Mouse (Mus musculus): Measurements from ENCODE around the gene Nfia. TPM values are rescaled to one million over a fixed set of nuclear protein-coding genes. Genes with fewer than 3 reads are reported as not detected.

The Nfia gene
- polyA plus RNA-seq, 1 experiment = 8.1 TPM

DNA sequence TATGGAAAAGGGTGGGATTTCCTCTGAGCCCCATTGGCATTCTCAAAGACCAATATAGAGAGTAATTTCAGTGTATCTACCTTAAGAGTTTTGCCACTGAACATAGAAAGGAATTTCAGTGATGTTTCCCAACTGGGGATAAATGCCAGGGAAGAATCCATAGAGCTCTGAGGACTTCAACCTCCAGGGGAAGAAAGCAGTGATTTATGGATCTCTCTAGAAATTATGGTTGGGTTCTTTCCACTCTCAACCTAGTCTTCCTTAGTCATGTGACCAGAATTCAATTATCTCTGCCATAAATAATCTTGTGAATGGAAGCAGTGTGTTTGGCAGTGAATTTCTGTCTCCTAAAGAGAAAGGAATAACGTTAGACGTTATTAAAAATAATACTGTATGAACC is 85.0 kb downstream of the Nfia start:
- no peak overlapping the region for H3K27ac ChIP-seq (ENCODE audit: insufficient read depth, low read depth, low read length)
- peaks cover 17% of the 10 kb centered on the region for H3K4me1 ChIP-seq (ENCODE audit: control insufficient read depth, insufficient read depth, low read length)
- H3K4me3 ChIP-seq (ENCODE audit: insufficient read depth, low read length) = no peak overlapping the region
- no peak for TF ChIP-seq CTCF (IDR thresholded peaks at IDR 0.05; ENCODE audit: low read depth, low read length)
- TF ChIP-seq POLR2A (IDR thresholded peaks at IDR 0.05; ENCODE audit: borderline replicate concordance, low read depth, low read length) = no peak

- no peak for TF ChIP-seq CTCF (IDR thresholded peaks at IDR 0.05; ENCODE audit: low read depth, low read length)
- no peak for TF ChIP-seq POLR2A (IDR thresholded peaks at IDR 0.05; ENCODE audit: borderline replicate concordance, low read depth, low read length)
- H3K4me3 ChIP-seq (ENCODE audit: insufficient read depth, low read length) = no peak overlapping the region
- H3K4me1 ChIP-seq (ENCODE audit: control insufficient read depth, insufficient read depth, low read length) = peaks cover 17% of the 10 kb centered on the region
- H3K27ac ChIP-seq (ENCODE audit: insufficient read depth, low read depth, low read length) = no peak overlapping the region
Observed at GRCm38 (mm10) chr4:97859431-97859830, 86.9 kb downstream of the Nfia start.

DNA sequence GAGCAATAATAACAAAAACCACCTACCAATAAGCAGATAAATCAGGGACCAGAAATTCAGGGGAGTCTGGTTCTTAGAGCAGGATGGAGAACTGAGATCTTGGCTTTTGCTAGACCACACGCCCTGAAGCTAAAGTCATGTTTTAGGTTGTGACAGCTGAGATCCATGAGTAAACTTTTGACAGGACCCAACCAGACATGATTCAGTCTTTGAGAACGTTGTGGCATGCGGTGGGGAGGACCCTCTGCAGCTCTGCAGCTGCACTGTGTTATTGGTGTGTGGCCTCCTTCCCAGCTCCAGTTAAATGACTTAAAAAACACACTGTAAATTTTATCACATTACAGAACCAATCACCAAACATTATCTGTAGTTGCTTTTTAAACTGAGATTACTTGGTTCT is 87.8 kb downstream of the Nfia start:
- Histone ChIP-seq H3K4me3 (ENCODE audit: insufficient read depth, low read length) (no peak overlapping the region), H3K4me1 (ENCODE audit: control insufficient read depth, insufficient read depth, low read length) (peaks cover 17% of the 10 kb centered on the region), H3K27ac (ENCODE audit: insufficient read depth, low read depth, low read length) (no peak overlapping the region)
- no peak for TF ChIP-seq POLR2A (IDR thresholded peaks at IDR 0.05; ENCODE audit: borderline replicate concordance, low read depth, low read length)
- no peak for TF ChIP-seq CTCF (IDR thresholded peaks at IDR 0.05; ENCODE audit: low read depth, low read length)

- TF ChIP-seq POLR2A (IDR thresholded peaks at IDR 0.05; ENCODE audit: borderline replicate concordance, low read depth, low read length) (no peak), CTCF (IDR thresholded peaks at IDR 0.05; ENCODE audit: low read depth, low read length) (no peak)
- Histone ChIP-seq H3K27ac (ENCODE audit: insufficient read depth, low read depth, low read length) (no peak overlapping the region), H3K4me1 (ENCODE audit: control insufficient read depth, insufficient read depth, low read length) (peaks cover 17% of the 10 kb centered on the region), H3K4me3 (ENCODE audit: insufficient read depth, low read length) (no peak overlapping the region)
Observed at GRCm38 (mm10) chr4:97860791-97861344, 88.3 kb downstream of the Nfia start.

DNA sequence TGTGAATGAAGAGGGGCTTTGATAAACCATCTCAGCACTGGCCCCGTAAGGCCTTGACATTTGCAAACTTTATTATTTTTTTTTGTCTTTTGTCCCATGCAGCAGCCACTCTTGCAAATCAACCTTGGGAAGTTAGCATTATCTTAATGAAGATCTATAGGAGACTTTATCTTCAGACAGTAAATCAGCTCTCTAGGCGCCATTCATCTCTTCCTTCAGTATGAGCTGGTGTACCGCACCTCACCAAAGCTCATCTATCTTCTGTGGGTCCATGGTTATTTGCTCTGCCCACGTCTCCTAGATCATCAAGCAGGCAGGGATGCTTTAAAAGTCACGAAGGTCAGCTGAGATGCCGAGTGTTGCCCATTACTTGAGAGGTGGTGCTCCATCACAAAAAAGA is 89.8 kb downstream of the Nfia start:
- H3K27ac ChIP-seq (ENCODE audit: insufficient read depth, low read depth, low read length) = no peak overlapping the region
- H3K4me3 ChIP-seq (ENCODE audit: insufficient read depth, low read length) = no peak overlapping the region
- H3K4me1 ChIP-seq (ENCODE audit: control insufficient read depth, insufficient read depth, low read length) = peaks cover 17% of the 10 kb centered on the region
- TF ChIP-seq CTCF (IDR thresholded peaks at IDR 0.05; ENCODE audit: low read depth, low read length) (no peak), POLR2A (IDR thresholded peaks at IDR 0.05; ENCODE audit: borderline replicate concordance, low read depth, low read length) (no peak)

DNA sequence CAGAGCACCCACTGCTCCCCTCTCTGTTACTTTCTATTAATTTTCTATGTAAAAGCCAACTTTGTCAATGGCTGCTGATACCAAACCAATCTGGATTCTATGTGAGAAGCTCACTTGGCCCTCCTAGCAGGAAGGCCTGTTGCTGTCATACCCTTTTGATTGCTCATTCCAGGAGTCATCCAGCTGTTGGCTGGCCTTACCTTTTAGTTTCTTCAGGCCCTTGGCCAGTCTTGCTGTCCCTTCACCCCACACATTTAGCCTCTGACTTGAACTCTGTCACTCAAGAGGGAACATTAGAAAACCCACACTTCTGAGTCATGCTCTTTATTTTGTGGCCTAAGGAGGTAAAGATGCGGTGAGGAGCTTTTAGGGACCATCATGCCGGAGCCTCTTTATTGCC is 91.7 kb downstream of the Nfia start:
- Histone ChIP-seq H3K4me1 (ENCODE audit: control insufficient read depth, insufficient read depth, low read length) (peaks cover 11% of the 10 kb centered on the region), H3K27ac (ENCODE audit: insufficient read depth, low read depth, low read length) (no peak overlapping the region), H3K4me3 (ENCODE audit: insufficient read depth, low read length) (no peak overlapping the region)
- TF ChIP-seq CTCF (IDR thresholded peaks at IDR 0.05; ENCODE audit: low read depth, low read length) (no peak), POLR2A (IDR thresholded peaks at IDR 0.05; ENCODE audit: borderline replicate concordance, low read depth, low read length) (no peak)

DNA sequence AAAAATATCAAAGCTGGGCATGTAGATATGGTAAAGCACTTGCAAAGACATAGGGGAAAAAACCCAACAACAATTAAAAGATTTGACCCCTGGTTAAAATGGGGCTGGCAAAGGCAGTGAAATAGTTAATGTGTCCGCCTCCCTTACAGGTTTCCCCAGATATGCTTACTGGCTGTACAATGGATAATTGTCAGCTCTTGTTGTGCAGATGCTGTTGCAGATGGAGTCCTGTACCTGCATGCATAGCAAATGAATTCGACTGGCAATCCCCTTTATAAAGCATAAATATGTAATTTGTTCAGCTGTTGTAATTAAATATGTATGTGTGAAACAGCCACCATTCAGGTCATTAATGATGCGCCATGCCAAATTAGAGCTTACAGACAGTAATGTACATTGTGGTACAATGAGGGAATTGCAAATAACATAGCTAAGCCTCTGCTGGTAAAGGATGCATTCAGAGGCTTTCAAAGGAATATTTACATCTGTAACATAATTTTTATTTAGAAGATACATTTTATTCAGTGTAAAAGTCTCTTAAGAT is 92.9 kb downstream of the Nfia start:
- Histone ChIP-seq H3K4me3 (ENCODE audit: insufficient read depth, low read length) (no peak overlapping the region), H3K27ac (ENCODE audit: insufficient read depth, low read depth, low read length) (no peak overlapping the region), H3K4me1 (ENCODE audit: control insufficient read depth, insufficient read depth, low read length) (peaks cover 4% of the 10 kb centered on the region)
- TF ChIP-seq CTCF (IDR thresholded peaks at IDR 0.05; ENCODE audit: low read depth, low read length) (no peak), POLR2A (IDR thresholded peaks at IDR 0.05; ENCODE audit: borderline replicate concordance, low read depth, low read length) (no peak)

- TF ChIP-seq CTCF (IDR thresholded peaks at IDR 0.05; ENCODE audit: low read depth, low read length) (no peak), POLR2A (IDR thresholded peaks at IDR 0.05; ENCODE audit: borderline replicate concordance, low read depth, low read length) (no peak)
- no peak overlapping the region for H3K4me3 ChIP-seq (ENCODE audit: insufficient read depth, low read length)
- H3K4me1 ChIP-seq (ENCODE audit: control insufficient read depth, insufficient read depth, low read length) = no peaks in the 10 kb centered on the region
- no peak overlapping the region for H3K27ac ChIP-seq (ENCODE audit: insufficient read depth, low read depth, low read length)
Observed at GRCm38 (mm10) chr4:97866463-97866862, 93.9 kb downstream of the Nfia start.

DNA sequence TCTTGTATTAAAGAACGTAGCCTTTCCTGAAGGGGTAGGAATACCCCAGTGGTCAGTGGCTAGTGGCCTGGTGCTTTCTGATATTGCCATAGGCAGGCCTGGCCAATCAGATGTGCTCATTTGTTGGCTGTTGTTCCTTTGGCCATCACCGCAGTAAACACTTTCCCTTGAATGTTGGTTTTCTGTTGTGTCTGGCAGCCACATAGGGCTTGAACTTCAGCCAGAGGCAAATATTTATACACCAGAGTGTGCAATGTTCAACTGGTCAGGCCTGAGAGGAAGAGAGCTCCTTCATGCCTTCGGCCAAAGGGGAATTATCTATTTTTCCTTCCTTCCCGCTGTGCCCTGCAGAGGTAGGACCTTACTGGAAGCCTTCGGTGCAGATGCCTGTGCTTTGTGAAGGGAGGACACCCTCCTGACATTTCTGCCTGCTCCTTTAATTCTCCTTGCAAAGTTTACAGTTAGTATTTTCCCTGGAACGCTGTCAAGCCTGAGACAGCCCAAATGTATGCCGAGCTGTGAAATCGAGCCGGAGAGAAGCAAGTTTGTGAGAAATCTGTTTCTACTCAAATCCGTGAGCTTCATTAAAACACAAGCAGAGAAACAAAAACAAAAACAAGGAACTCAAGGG is 95.9 kb downstream of the Nfia start:
- Histone ChIP-seq H3K4me1 (ENCODE audit: control insufficient read depth, insufficient read depth, low read length) (peaks cover 2% of the 10 kb centered on the region; the same call in 1 of the 2 replicates), H3K27ac (ENCODE audit: insufficient read depth, low read depth, low read length) (no peak overlapping the region), H3K4me3 (ENCODE audit: insufficient read depth, low read length) (no peak overlapping the region)
- TF ChIP-seq CTCF (IDR thresholded peaks at IDR 0.05; ENCODE audit: low read depth, low read length) = no peak

- no peak overlapping the region for H3K27ac ChIP-seq (ENCODE audit: insufficient read depth, low read depth, low read length)
- no peak overlapping the region for H3K4me3 ChIP-seq (ENCODE audit: insufficient read depth, low read length)
- TF ChIP-seq POLR2A (IDR thresholded peaks at IDR 0.05; ENCODE audit: borderline replicate concordance, low read depth, low read length) (no peak), CTCF (IDR thresholded peaks at IDR 0.05; ENCODE audit: low read depth, low read length) (no peak)
- peaks cover 2% of the 10 kb centered on the region; the same call in 1 of the 2 replicates for H3K4me1 ChIP-seq (ENCODE audit: control insufficient read depth, insufficient read depth, low read length)
Observed at GRCm38 (mm10) chr4:97868938-97869440, 96.5 kb downstream of the Nfia start.

Data from bone marrow macrophage, adult 2 months (primary cell).